In genomic region chr3:87643453-87643852, GRCm38 (mm10) we compare ENCODE assay signal across 26 mouse cellular contexts. TPM values are rescaled to one million over a fixed set of nuclear protein-coding genes. Genes with fewer than 3 reads are reported as not detected.
DNase-seq lines count a peak whose midpoint lies in the region; ATAC-seq and TF ChIP-seq lines count a peak whose summit lies in the region.
"Had no signal": no experiment of that assay in that cellular context is flagged by ENCODE, and none has a peak within 500 bp of the region (broad histone marks: within the 10 kb centered on the region; RNA-seq: fewer than 3 reads in every experiment).

No protein-coding gene starts in this region.

- no peak overlapping the region for H3K4me2 ChIP-seq in forebrain, embryonic 13.5 days
- H3K4me2 ChIP-seq in forebrain, embryonic 12.5 days, result no peak overlapping the region
- no peak overlapping the region for H3K4me2 ChIP-seq in hindbrain, embryonic 13.5 days
- no peak overlapping the region for H3K4me2 ChIP-seq in hindbrain, embryonic 12.5 days (replicated peaks)
- H3K4me2 ChIP-seq in forebrain, postnatal 0 days (ENCODE audit: low read depth), result no peak overlapping the region
- H3K4me2 ChIP-seq: embryonic facial prominence, embryonic 12.5 days; embryonic facial prominence, embryonic 15.5 days; heart, embryonic 13.5 days; intestine, embryonic 15.5 days had no signal

- H3K27me3 ChIP-seq in forebrain, embryonic 13.5 days, result no peaks in the 10 kb centered on the region
- no peaks in the 10 kb centered on the region for H3K27me3 ChIP-seq in forebrain, embryonic 12.5 days
- no peaks in the 10 kb centered on the region for H3K27me3 ChIP-seq in hindbrain, embryonic 13.5 days
- H3K27me3 ChIP-seq in hindbrain, embryonic 12.5 days, result no peaks in the 10 kb centered on the region
- H3K27me3 ChIP-seq in forebrain, postnatal 0 days (ENCODE audit: insufficient read depth, low read length), result no peaks in the 10 kb centered on the region
- H3K27me3 ChIP-seq: CH12.LX; embryonic facial prominence, embryonic 12.5 days; embryonic facial prominence, embryonic 15.5 days; heart, embryonic 13.5 days; intestine, embryonic 15.5 days; Patski had no signal

- 59% methylated on average over 1 of the region's 1 CpGs for WGBS in forebrain, embryonic 13.5 days
- 71% methylated on average over 1 of the region's 1 CpGs for WGBS in forebrain, embryonic 12.5 days
- 74% methylated on average over 1 of the region's 1 CpGs for WGBS in hindbrain, embryonic 13.5 days
- WGBS in hindbrain, embryonic 12.5 days, result 75% methylated on average over 1 of the region's 1 CpGs
- 36% methylated on average over 1 of the region's 1 CpGs for WGBS in forebrain, postnatal 0 days

- no peak overlapping the region for H3K27ac ChIP-seq in forebrain, embryonic 13.5 days
- H3K27ac ChIP-seq in forebrain, embryonic 12.5 days, result no peak overlapping the region
- H3K27ac ChIP-seq in hindbrain, embryonic 13.5 days, result peak overlapping the region; percentile 14
- H3K27ac ChIP-seq in hindbrain, embryonic 12.5 days, result no peak overlapping the region
- H3K27ac ChIP-seq in forebrain, postnatal 0 days (ENCODE audit: low read depth, low read length), result no peak overlapping the region
- H3K27ac ChIP-seq: embryonic facial prominence, embryonic 12.5 days; embryonic facial prominence, embryonic 15.5 days; heart, adult 2 months; heart, embryonic 10.5 days; heart, embryonic 13.5 days; intestine, embryonic 15.5 days had no signal

- no peak overlapping the region for H3K9ac ChIP-seq in forebrain, embryonic 13.5 days
- no peak overlapping the region for H3K9ac ChIP-seq in forebrain, embryonic 12.5 days
- no peak overlapping the region for H3K9ac ChIP-seq in hindbrain, embryonic 13.5 days
- no peak overlapping the region for H3K9ac ChIP-seq in hindbrain, embryonic 12.5 days
- no peak overlapping the region for H3K9ac ChIP-seq in forebrain, postnatal 0 days
- H3K9ac ChIP-seq: embryonic facial prominence, embryonic 12.5 days; embryonic facial prominence, embryonic 15.5 days; heart, embryonic 13.5 days; intestine, embryonic 15.5 days had no signal

- 0 out of 2 replicates have a peak, but pooled peaks have one; percentile 57 for ATAC-seq in forebrain, embryonic 13.5 days
- no peak for ATAC-seq in forebrain, embryonic 12.5 days (ENCODE audit: low FRiP score)
- ATAC-seq in hindbrain, embryonic 13.5 days (ENCODE audit: low FRiP score), result no peak
- ATAC-seq in hindbrain, embryonic 12.5 days (ENCODE audit: low FRiP score), result no peak
- ATAC-seq in forebrain, postnatal 0 days, result peak; percentile 82
- ATAC-seq: hindbrain, embryonic 16.5 days; intestine, embryonic 15.5 days; Patski had no signal

- peak; percentile 47 for DNase-seq in brain, adult 2 months (ENCODE audit: low read depth, low spot score)
- DNase-seq in forebrain, postnatal 0 days, result peak; percentile 40
- DNase-seq in adrenal gland, postnatal 36 days, result no peak
- DNase-seq: adrenal gland, postnatal 10 days; cerebellum, adult 18-20 months; cerebellum, adult 9-10 months; cerebellum, postnatal 25 days; gastrocnemius, postnatal 10 days; gastrocnemius, postnatal 36 days; heart, adult 2 months; heart, postnatal 14 days; heart, postnatal 4 days; kidney, adult 11 months had no signal

- no peaks in the 10 kb centered on the region for H3K9me3 ChIP-seq in forebrain, embryonic 13.5 days (replicated peaks)
- no peaks in the 10 kb centered on the region for H3K9me3 ChIP-seq in forebrain, embryonic 12.5 days
- no peaks in the 10 kb centered on the region for H3K9me3 ChIP-seq in hindbrain, embryonic 13.5 days
- no peaks in the 10 kb centered on the region for H3K9me3 ChIP-seq in hindbrain, embryonic 12.5 days (replicated peaks)
- H3K9me3 ChIP-seq in forebrain, postnatal 0 days (ENCODE audit: low read length), result no peaks in the 10 kb centered on the region
- H3K9me3 ChIP-seq: embryonic facial prominence, embryonic 12.5 days; embryonic facial prominence, embryonic 15.5 days; G1E; heart, embryonic 10.5 days; heart, embryonic 13.5 days; intestine, embryonic 15.5 days had no signal

- peaks cover 7% of the 10 kb centered on the region; the same call in 1 of the 2 replicates for H3K36me3 ChIP-seq in forebrain, embryonic 13.5 days (ENCODE audit: poor library complexity, severe bottlenecking)
- peaks cover 5% of the 10 kb centered on the region; the same call in 1 of the 2 replicates for H3K36me3 ChIP-seq in forebrain, embryonic 12.5 days (replicated peaks)
- H3K36me3 ChIP-seq in hindbrain, embryonic 13.5 days, result peaks cover 8% of the 10 kb centered on the region; the same call in 1 of the 2 replicates
- H3K36me3 ChIP-seq in hindbrain, embryonic 12.5 days, result 0 out of 2 replicates have a peak, but pooled peaks cover 6% of the 10 kb centered on the region
- no peaks in the 10 kb centered on the region for H3K36me3 ChIP-seq in forebrain, postnatal 0 days (ENCODE audit: insufficient read depth)
- H3K36me3 ChIP-seq: intestine, embryonic 15.5 days had no signal

- no peak for TF ChIP-seq CTCF in forebrain, postnatal 0 days (IDR thresholded peaks at IDR 0.05; ENCODE audit: low read depth)

- no peak overlapping the region for H3K4me3 ChIP-seq in forebrain, embryonic 13.5 days
- no peak overlapping the region for H3K4me3 ChIP-seq in forebrain, embryonic 12.5 days (replicated peaks)
- no peak overlapping the region for H3K4me3 ChIP-seq in hindbrain, embryonic 13.5 days
- H3K4me3 ChIP-seq in hindbrain, embryonic 12.5 days, result no peak overlapping the region
- no peak overlapping the region for H3K4me3 ChIP-seq in forebrain, postnatal 0 days (ENCODE audit: low read depth, low read length)
- H3K4me3 ChIP-seq: embryonic facial prominence, embryonic 12.5 days; embryonic facial prominence, embryonic 15.5 days; heart, adult 2 months; heart, embryonic 10.5 days; heart, embryonic 13.5 days; intestine, embryonic 15.5 days had no signal

- peaks cover 10% of the 10 kb centered on the region for H3K4me1 ChIP-seq in forebrain, embryonic 13.5 days
- H3K4me1 ChIP-seq in forebrain, embryonic 12.5 days, result peaks cover 11% of the 10 kb centered on the region
- H3K4me1 ChIP-seq in hindbrain, embryonic 13.5 days (replicated peaks), result peaks cover 11% of the 10 kb centered on the region
- peaks cover 5% of the 10 kb centered on the region for H3K4me1 ChIP-seq in hindbrain, embryonic 12.5 days
- H3K4me1 ChIP-seq in forebrain, postnatal 0 days (ENCODE audit: insufficient read depth), result no peaks in the 10 kb centered on the region
- H3K4me1 ChIP-seq: embryonic facial prominence, embryonic 12.5 days; embryonic facial prominence, embryonic 15.5 days; intestine, embryonic 15.5 days had no signal

RNA-seq across cellular contexts. Expression of gene Arhgef11, which starts 26.1 kb away (rescaled TPM):
- 18.2 and 20.4 TPM in 2 replicates for polyA plus RNA-seq in forebrain, embryonic 13.5 days (2015; fragmentation: Nextera tagmentation; extraction: Ambion mirVana)
- 25.9 and 29.5 TPM in 2 replicates for polyA plus RNA-seq in forebrain, embryonic 12.5 days (2016; fragmentation: Nextera tagmentation; extraction: Ambion mirVana)
- polyA plus RNA-seq in hindbrain, embryonic 13.5 days (2015; fragmentation: Nextera tagmentation; extraction: Ambion mirVana), result 22.8 and 24.6 TPM in 2 replicates
- polyA plus RNA-seq in hindbrain, embryonic 12.5 days (2016; fragmentation: Nextera tagmentation; extraction: Ambion mirVana), result 28.0 and 29.2 TPM in 2 replicates
- 48.2 and 52.6 TPM in 2 replicates for total RNA-seq in forebrain, postnatal 0 days (2014; rRNA removed)
- 6.9 and 10.7 TPM in 2 replicates for polyA plus RNA-seq in forebrain, postnatal 0 days (2015; fragmentation: Nextera tagmentation; extraction: Ambion mirVana)
- total RNA-seq in adrenal gland, postnatal 36 days (2021), result 10 to 100 TPM; 38.3 to 39.2 TPM

Comparison
In these comparisons a context has a peak if more than half of its experiments do, and no peak if none do; other contexts are left out.
1. ATAC-seq: peak in forebrain, embryonic 13.5 days (single experiment) and forebrain, postnatal 0 days (single experiment); none in forebrain, embryonic 12.5 days (single experiment), hindbrain, embryonic 13.5 days (single experiment) and hindbrain, embryonic 12.5 days (single experiment).
2. DNase-seq: peak in brain, adult 2 months (single experiment) and forebrain, postnatal 0 days (single experiment); none in adrenal gland, postnatal 36 days (0 of 2).